Mouse (Mus musculus) liver, embryonic 11.5 days (tissue): Measurements from ENCODE around the gene Dcxr. TPM values are rescaled to one million over a fixed set of nuclear protein-coding genes. Genes with fewer than 3 reads are reported as not detected.
"Not testable (repeated sequence)": the region's sequence is repeated elsewhere in the genome, so short reads cannot be mapped to it uniquely, and the experiment has no call there.

Source experiments
- ATAC-seq: fragments of 200-750 bp; cut with Nextera tagmentation; replicated peaks from 2 replicates; pipeline ENCODE4 v1.8.0; 2017; ENCODE audit warnings: moderate number of reproducible peaks, mild to moderate bottlenecking, moderate TSS enrichment, moderate library complexity; ENCODE audit not compliant: low FRiP score
- DNase-seq: peaks from one replicate; pipeline ENCODE4 v3.0.0-alpha.2; 2017; ENCODE audit warnings: low spot score
- H3K27ac ChIP-seq: fragments of 300-500 bp; sonication (generic); 2 replicates; pipeline ENCODE4 v1.5.1; 2014; ENCODE audit warnings: mild to moderate bottlenecking, low read depth, low read length, control low read depth
- H3K27me3 ChIP-seq: fragments of 300-500 bp; sonication (generic); replicated peaks from 2 replicates; pipeline ENCODE4 v1.6.1; 2014; ENCODE audit warnings: low read length, mixed read lengths; ENCODE audit not compliant: control insufficient read depth, insufficient read depth
- H3K36me3 ChIP-seq: fragments of 300-500 bp; sonication (generic); 2 replicates; pipeline ENCODE4 v1.6.1; 2014; ENCODE audit warnings: mild to moderate bottlenecking, low read length, moderate library complexity, mixed read lengths; ENCODE audit not compliant: control insufficient read depth, insufficient read depth
- H3K4me1 ChIP-seq: fragments of 300-500 bp; sonication (generic); replicated peaks from 2 replicates; pipeline ENCODE4 v1.6.1; 2014; ENCODE audit warnings: low read length, mixed read lengths; ENCODE audit not compliant: control insufficient read depth, insufficient read depth
- H3K4me2 ChIP-seq: fragments of 300-500 bp; sonication (generic); 2 replicates; pipeline ENCODE4 v1.6.1; 2014; ENCODE audit warnings: mild to moderate bottlenecking, control low read depth, moderate library complexity
- H3K4me3 ChIP-seq: fragments of 300-500 bp; sonication (generic); 2 replicates; pipeline ENCODE4 v1.5.1; 2014; ENCODE audit warnings: low read depth, low read length, control low read depth
- H3K9ac ChIP-seq: fragments of 300-500 bp; sonication (generic); 2 replicates; pipeline ENCODE4 v1.6.1; 2014; ENCODE audit warnings: low read depth, low read length, control low read depth
- H3K9me3 ChIP-seq: fragments of 300-500 bp; sonication (generic); 2 replicates; pipeline ENCODE4 v1.6.1; 2016; ENCODE audit warnings: low read length, inconsistent platforms, mixed read lengths; ENCODE audit not compliant: control insufficient read depth
- WGBS: fragments of 180-500 bp; shearing (Covaris S2); extraction: QIAGEN DNeasy Blood & Tissue Kit; methylation state at CpG from one replicate; pipeline ENCODE4 v1.1.7; 2014; 5-methylcytosine and 5-hydroxymethylcytosine counted together
- polyA plus RNA-seq: library from polyadenylated mRNA; unstranded; fragments of >200 nt; fragmentation: Nextera tagmentation; extraction: Ambion mirVana; gene quantifications from 2 replicates; pipeline ENCODE4 v1.2.1, GENCODE M21; 2014

The Dcxr gene
- polyA plus RNA-seq, 1 experiment from 2014 or later, result 12.9 TPM

DNA sequence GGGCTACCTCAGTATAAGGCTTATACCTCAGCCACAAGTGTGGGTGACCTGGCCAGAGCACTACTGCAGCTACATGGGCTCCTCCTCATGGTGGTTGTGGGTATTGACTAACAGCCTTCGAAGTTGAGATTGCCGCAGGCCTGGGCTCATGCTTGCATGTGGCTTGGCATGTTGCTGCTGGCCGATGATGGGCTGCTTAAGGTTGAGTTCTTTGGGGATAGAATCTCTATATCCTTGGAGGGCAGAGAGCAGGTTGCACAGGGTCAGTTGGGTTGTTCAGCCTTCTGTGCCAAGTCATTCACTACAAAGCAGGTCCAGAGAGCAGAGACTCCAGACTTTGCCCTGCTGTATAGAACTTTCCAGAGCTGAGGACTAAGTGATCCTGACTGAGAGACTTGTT, 47.2 kb downstream of the Dcxr start:
- DNase-seq (no peak), ATAC-seq (no peak)
- Histone ChIP-seq H3K27me3 (no peaks in the 10 kb centered on the region), H3K4me1 (no peaks in the 10 kb centered on the region), H3K4me2 (no peak overlapping the region), H3K9me3 (no peaks in the 10 kb centered on the region), H3K27ac (no peak overlapping the region), H3K4me3 (no peak overlapping the region), H3K36me3 (peaks cover 12% of the 10 kb centered on the region), H3K9ac (no peak overlapping the region)
- WGBS, result 85% methylated on average over 3 of the region's 3 CpGs

DNA sequence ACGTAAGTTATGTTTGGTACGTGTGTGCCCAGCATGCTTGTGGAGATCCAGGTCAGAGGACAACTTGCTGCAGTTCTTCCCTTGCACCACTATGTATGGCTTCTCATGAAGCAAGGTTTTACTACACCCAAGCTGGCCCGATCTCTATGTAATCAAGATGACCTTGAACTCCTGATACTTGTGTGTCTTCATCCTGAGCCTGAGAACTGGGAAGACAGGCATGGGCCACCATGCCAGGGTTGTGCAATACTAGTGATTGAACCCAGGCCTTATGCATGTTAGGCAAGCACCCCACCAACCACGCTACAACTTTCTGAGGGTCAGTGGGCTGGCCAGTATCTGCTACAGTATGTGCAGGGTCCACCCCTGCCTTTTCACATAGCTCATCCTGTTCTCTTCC, 50.1 kb downstream of the Dcxr start:
- H3K4me3 ChIP-seq, result no peak overlapping the region
- H3K27ac ChIP-seq, result no peak overlapping the region
- H3K4me1 ChIP-seq, result peaks cover 10% of the 10 kb centered on the region; the same call in 1 of the 2 replicates
- peaks cover 12% of the 10 kb centered on the region for H3K36me3 ChIP-seq
- no peaks in the 10 kb centered on the region for H3K9me3 ChIP-seq
- H3K4me2 ChIP-seq, result no peak overlapping the region
- no peak for DNase-seq
- no peak for ATAC-seq
- no peak overlapping the region for H3K9ac ChIP-seq
- H3K27me3 ChIP-seq, result no peaks in the 10 kb centered on the region
- 88% methylated on average over 4 of the region's 4 CpGs for WGBS

DNA sequence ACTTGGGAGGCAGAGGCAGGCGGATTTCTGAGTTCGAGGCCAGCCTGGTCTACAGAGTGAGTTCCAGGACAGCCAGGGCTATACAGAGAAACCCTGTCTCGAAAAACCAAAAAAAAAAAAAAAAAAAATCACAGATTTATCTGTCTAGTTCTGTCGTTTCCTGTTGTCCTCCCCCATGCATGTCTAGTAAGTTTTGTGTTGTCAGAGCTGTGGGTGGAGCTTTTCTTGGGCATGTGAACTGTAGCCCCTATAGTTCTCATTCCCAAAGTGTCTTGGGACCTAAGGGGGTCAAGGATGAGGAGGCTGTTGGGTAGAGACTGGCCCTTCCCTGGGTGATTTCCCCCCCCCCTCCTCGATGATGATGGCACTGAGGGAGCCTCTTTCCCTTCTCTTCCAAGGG, 51.2 kb downstream of the Dcxr start:
- H3K4me1 ChIP-seq, DNase-seq, H3K9me3 ChIP-seq, H3K36me3 ChIP-seq, H3K4me2 ChIP-seq, H3K27me3 ChIP-seq, H3K27ac ChIP-seq, H3K9ac ChIP-seq, ATAC-seq, H3K4me3 ChIP-seq: not testable (repeated sequence)
- 72% methylated on average over 5 of the region's 5 CpGs for WGBS

Other genes starting within 250 kb of the Dcxr start
- gene Mrpl12, start 242.7 kb downstream of the Dcxr start, polyA plus RNA-seq, result 252 and 266 TPM in 2 replicates
- gene Slc25a10, start 235.4 kb downstream of the Dcxr start, polyA plus RNA-seq, result 65.5 and 70.6 TPM in 2 replicates
- gene Gcgr, start 196.6 kb downstream of the Dcxr start, polyA plus RNA-seq, result 7.6 and 7.7 TPM in 2 replicates
- gene Mcrip1, start 177.6 kb downstream of the Dcxr start, polyA plus RNA-seq, result 117 and 123 TPM in 2 replicates
- gene Ppp1r27, start 176.1 kb downstream of the Dcxr start, polyA plus RNA-seq, result not detected in 2 replicates
- 648 and 680 TPM in 2 replicates for gene P4hb, start 154.0 kb downstream of the Dcxr start, polyA plus RNA-seq
- gene Arhgdia, start 145.7 kb downstream of the Dcxr start, polyA plus RNA-seq, result 557 and 561 TPM in 2 replicates
- 601 and 617 TPM in 2 replicates for gene Alyref, start 128.9 kb downstream of the Dcxr start, polyA plus RNA-seq
- gene Anapc11, start 128.9 kb downstream of the Dcxr start, polyA plus RNA-seq, result 200 and 208 TPM in 2 replicates
- gene Npb, start 118.8 kb downstream of the Dcxr start, polyA plus RNA-seq, result 3.6 and 6.3 TPM in 2 replicates
- 165 and 175 TPM in 2 replicates for gene Pcyt2, start 109.3 kb downstream of the Dcxr start, polyA plus RNA-seq
- gene Sirt7, start 102.0 kb downstream of the Dcxr start, polyA plus RNA-seq, result 48.6 and 54.8 TPM in 2 replicates
- gene Mafg, start 93.7 kb downstream of the Dcxr start, polyA plus RNA-seq, result 32.6 and 34.8 TPM in 2 replicates
- gene Pycr1, start 83.5 kb downstream of the Dcxr start, polyA plus RNA-seq, result 18.5 and 21.2 TPM in 2 replicates
- gene Myadml2, start 79.1 kb downstream of the Dcxr start, polyA plus RNA-seq, result 0.34 and 0.60 TPM in 2 replicates
- gene Notum, start 66.1 kb downstream of the Dcxr start, polyA plus RNA-seq, result 0.51 and 0.52 TPM in 2 replicates
- 83.7 and 97.1 TPM in 2 replicates for gene Aspscr1, start 54.3 kb downstream of the Dcxr start, polyA plus RNA-seq
- 178 and 192 TPM in 2 replicates for gene Cenpx, start 13.5 kb downstream of the Dcxr start, polyA plus RNA-seq
- gene Lrrc45, start 13.4 kb downstream of the Dcxr start, polyA plus RNA-seq, result 34.2 and 38.3 TPM in 2 replicates
- gene Rac3, start 5.8 kb downstream of the Dcxr start, polyA plus RNA-seq, result 1.2 and 1.8 TPM in 2 replicates
- gene Cbr2, start 4.8 kb upstream of the Dcxr start, polyA plus RNA-seq, result 0.22 and 0.32 TPM in 2 replicates
- gene Hmga1b, start 35.5 kb upstream of the Dcxr start, polyA plus RNA-seq, result 11.4 and 17.5 TPM in 2 replicates
- 30.3 and 33.4 TPM in 2 replicates for gene Rfng, start 56.9 kb upstream of the Dcxr start, polyA plus RNA-seq
- 209 and 210 TPM in 2 replicates for gene Gps1, start 57.0 kb upstream of the Dcxr start, polyA plus RNA-seq
- 132 and 139 TPM in 2 replicates for gene Dus1l, start 69.1 kb upstream of the Dcxr start, polyA plus RNA-seq
- gene Fasn, start 97.3 kb upstream of the Dcxr start, polyA plus RNA-seq, result 71.3 and 80.0 TPM in 2 replicates
- 4.2 and 4.7 TPM in 2 replicates for gene Ccdc57, start 205.6 kb upstream of the Dcxr start, polyA plus RNA-seq
- 257 and 272 TPM in 2 replicates for gene Slc16a3, start 221.2 kb upstream of the Dcxr start, polyA plus RNA-seq